Mouse (Mus musculus) hindbrain, embryonic 16.5 days (tissue): Measurements from ENCODE around the gene Hhex. TPM values are rescaled to one million over a fixed set of nuclear protein-coding genes. Genes with fewer than 3 reads are reported as not detected.

ENCODE experiments used
- polyA plus RNA-seq: library from polyadenylated mRNA; unstranded; fragments of >200 nt; fragmentation: Nextera tagmentation; extraction: Ambion mirVana; gene quantifications from 2 replicates; pipeline ENCODE4 v1.2.1, GENCODE M21; 2015

Gene Hhex
- polyA plus RNA-seq, 1 experiment from 2014 or later, result 5.5 TPM

Other genes starting within 250 kb of the Hhex start
- 82.7 and 83.2 TPM in 2 replicates for gene March5, start 227.3 kb upstream of the Hhex start, polyA plus RNA-seq
- 10.4 and 10.9 TPM in 2 replicates for gene Cpeb3, start 226.2 kb upstream of the Hhex start, polyA plus RNA-seq
- gene Ide, start 97.0 kb upstream of the Hhex start, polyA plus RNA-seq, result 44.2 and 51.5 TPM in 2 replicates
- 9.3 and 12.0 TPM in 2 replicates for gene Kif11, start 58.4 kb upstream of the Hhex start, polyA plus RNA-seq
- gene Exoc6, start 115.6 kb downstream of the Hhex start, polyA plus RNA-seq, result 21.7 and 22.5 TPM in 2 replicates